ENCODE assay signal across 8 mouse cellular contexts in the genomic region with DNA sequence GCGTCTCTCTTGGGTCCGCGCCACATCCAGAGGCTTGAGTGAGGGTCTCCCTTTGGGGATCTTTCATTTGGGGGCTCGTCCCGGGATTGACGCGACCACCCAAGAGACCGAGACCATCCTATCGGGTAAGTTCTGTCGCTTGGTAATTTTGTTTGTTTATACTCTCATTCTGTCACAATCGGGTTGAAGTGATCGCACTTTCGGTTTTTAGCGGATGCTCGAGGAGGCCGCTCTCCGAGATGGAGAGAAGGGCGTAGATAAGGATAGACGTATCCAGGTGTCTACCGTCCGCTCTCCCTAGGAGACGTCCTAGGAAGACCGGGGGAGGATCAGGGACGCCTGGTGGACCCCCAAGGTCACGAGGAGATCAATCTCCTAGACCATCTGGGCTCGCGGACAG.
DNase-seq lines count a peak whose midpoint lies in the region; ATAC-seq and TF ChIP-seq lines count a peak whose summit lies in the region.
"Not testable (repeated sequence)": the region's sequence is repeated elsewhere in the genome, so short reads cannot be mapped to it uniquely, and the experiment has no call there.

No protein-coding gene starts in this region.

- not testable (repeated sequence) for TF ChIP-seq EP300 in heart, adult 2 months (IDR thresholded peaks at IDR 0.05; ENCODE audit: insufficient read depth, low read depth, low read length)

- H3K9me3 ChIP-seq in lung, embryonic 16.5 days (ENCODE audit: control insufficient read depth, low read length): not testable (repeated sequence)

- intact Hi-C loops in heart, adult 2 months (cut with DNase I); heart, postnatal 36 days (cut with DNase I): not testable (repeated sequence)

- not testable (repeated sequence) for H3K9ac ChIP-seq in heart, adult 2 months (ENCODE audit: low read depth, low read length); lung, embryonic 16.5 days (ENCODE audit: low read length)

- DNase-seq in CD4-positive helper T cell, adult 2 months (ENCODE audit: low read depth, low spot score): peak; percentile 11
- DNase-seq in adrenal gland, postnatal 36 days: peak; percentile 2 to 3
- peak; percentile 29 to 45 for DNase-seq in heart, adult 2 months
- peak; percentile 21 to 36 for DNase-seq in heart, postnatal 36 days
- not testable (repeated sequence) for DNase-seq in layer of hippocampus, adult 2 months (ENCODE audit: low spot score in 2 of 2)
- peak; percentile 29 for DNase-seq in thymus, postnatal 25 days

- H3K4me2 ChIP-seq in lung, embryonic 16.5 days (ENCODE audit: low read depth, low read length): 0 out of 2 replicates have a peak overlapping the region, but pooled peaks have one; percentile 17

- peak overlapping the region; percentile 61 for H3K27ac ChIP-seq in heart, adult 2 months
- not testable (repeated sequence) for H3K27ac ChIP-seq in layer of hippocampus, adult 2 months; lung, embryonic 16.5 days (ENCODE audit: low read length); small intestine, adult 2 months (ENCODE audit: insufficient read depth, low read depth, low read length)

- not testable (repeated sequence) for H3K79me2 ChIP-seq in heart, adult 2 months (replicated peaks; ENCODE audit: control insufficient read depth, insufficient read depth, low read length)

- not testable (repeated sequence) for ATAC-seq in lung, embryonic 16.5 days (ENCODE audit: low read depth)

- WGBS in heart, adult 2 months: 58% methylated on average over 27 of the region's 27 CpGs
- WGBS in lung, embryonic 16.5 days: 65% methylated on average over 23 of the region's 27 CpGs
- WGBS in small intestine, adult 2 months: 86% methylated on average over 27 of the region's 27 CpGs

- H3K4me3 ChIP-seq in heart, adult 2 months: peak overlapping the region; percentile 31
- peak overlapping the region; percentile 36 for H3K4me3 ChIP-seq in layer of hippocampus, adult 2 months
- H3K4me3 ChIP-seq in lung, embryonic 16.5 days (ENCODE audit: low read length): peak overlapping the region; percentile 32
- peak overlapping the region; percentile 58 for H3K4me3 ChIP-seq in small intestine, adult 2 months (ENCODE audit: low read depth, low read length)

- TF ChIP-seq CTCF in heart, adult 2 months (IDR thresholded peaks at IDR 0.05); layer of hippocampus, adult 2 months (conservative IDR thresholded peaks at IDR 0.05); small intestine, adult 2 months (IDR thresholded peaks at IDR 0.05; ENCODE audit: extremely low read depth, insufficient read length, insufficient replicate concordance, low read depth, low read length): not testable (repeated sequence)

- not testable (repeated sequence) for H3K4me1 ChIP-seq in heart, adult 2 months (ENCODE audit: control insufficient read depth, insufficient read depth, low read length); lung, embryonic 16.5 days (replicated peaks; ENCODE audit: control insufficient read depth, insufficient read depth, low read length); small intestine, adult 2 months (ENCODE audit: control insufficient read depth, insufficient read depth, insufficient read length, low read length)

- H3K27me3 ChIP-seq in heart, adult 2 months (ENCODE audit: control insufficient read depth, insufficient read depth, low read length); lung, embryonic 16.5 days (ENCODE audit: control insufficient read depth, insufficient read depth, low read depth, low read length); small intestine, adult 2 months (ENCODE audit: control insufficient read depth, insufficient read depth, low read length): not testable (repeated sequence)

- H3K36me3 ChIP-seq in heart, adult 2 months (ENCODE audit: control insufficient read depth, insufficient read depth, low read length); lung, embryonic 16.5 days (ENCODE audit: control insufficient read depth, insufficient read depth, low read length); small intestine, adult 2 months (ENCODE audit: control insufficient read depth, insufficient read depth, low read length): not testable (repeated sequence)

- TF ChIP-seq POLR2A in heart, adult 2 months (IDR thresholded peaks at IDR 0.05; ENCODE audit: insufficient read depth, low read depth, low read length); small intestine, adult 2 months (IDR thresholded peaks at IDR 0.05; ENCODE audit: low read depth, low read length): not testable (repeated sequence)
